Mouse (Mus musculus) lung, postnatal 0 days (tissue): ENCODE data around the gene Cib3. TPM values are rescaled to one million over a fixed set of nuclear protein-coding genes. Genes with fewer than 3 reads are reported as not detected.

Experiments
- ATAC-seq: fragments of 200-750 bp; cut with Nextera tagmentation; 2 replicates; pipeline ENCODE4 v1.8.0; 2017; ENCODE audit warnings: moderate library complexity
- DNase-seq: peaks from one replicate; pipeline ENCODE4 v3.0.0-alpha.2; 2016; ENCODE audit warnings: low spot score
- H3K27ac ChIP-seq: fragments of 300-500 bp; sonication (generic); 2 replicates; pipeline ENCODE4 v1.5.1; 2014; ENCODE audit warnings: antibody characterized with exemption, mild to moderate bottlenecking, low read length, mixed read lengths
- H3K27me3 ChIP-seq: fragments of 300-500 bp; sonication (generic); replicated peaks from 2 replicates; pipeline ENCODE4 v1.6.1; 2014; ENCODE audit warnings: low read length, mixed read lengths; ENCODE audit not compliant: insufficient read depth
- H3K36me3 ChIP-seq: fragments of 300-500 bp; sonication (generic); 2 replicates; pipeline ENCODE4 v1.6.1; 2014; ENCODE audit warnings: low read length, mixed read lengths; ENCODE audit not compliant: insufficient read depth
- H3K4me1 ChIP-seq: fragments of 300-500 bp; sonication (generic); 2 replicates; pipeline ENCODE4 v1.6.1; 2014; ENCODE audit warnings: antibody characterized with exemption, low read depth, low read length, mixed read lengths; ENCODE audit not compliant: insufficient read depth
- H3K4me2 ChIP-seq: fragments of 300-500 bp; sonication (generic); replicated peaks from 2 replicates; pipeline ENCODE4 v1.6.1; 2014; ENCODE audit warnings: low read depth, mild to moderate bottlenecking, low read length, moderate library complexity, mixed read lengths
- H3K4me3 ChIP-seq: fragments of 300-500 bp; sonication (generic); 2 replicates; pipeline ENCODE4 v1.5.1; 2014; ENCODE audit warnings: low read depth, low read length
- H3K9ac ChIP-seq: fragments of 300-500 bp; sonication (generic); replicated peaks from 2 replicates; pipeline ENCODE4 v1.6.1; 2014; ENCODE audit warnings: low read depth, mild to moderate bottlenecking
- H3K9me3 ChIP-seq: fragments of 300-500 bp; sonication (generic); 2 replicates; pipeline ENCODE4 v1.6.1; 2016; ENCODE audit warnings: low read length, mixed read lengths
- CTCF ChIP-seq: IDR thresholded peaks from 2 replicates; pipeline ENCODE4 v1.5.1; 2016; ENCODE audit warnings: antibody characterized with exemption, mild to moderate bottlenecking
- EP300 ChIP-seq: IDR thresholded peaks from 2 replicates; pipeline ENCODE4 v1.6.1; 2016; ENCODE audit warnings: antibody characterized with exemption, mild to moderate bottlenecking, control low read depth
- WGBS: fragments of 180-500 bp; shearing (Covaris S2); extraction: QIAGEN DNeasy Blood & Tissue Kit; methylation state at CpG from one replicate; pipeline ENCODE4 v1.1.7; 2014; 5-methylcytosine and 5-hydroxymethylcytosine counted together
- polyA plus RNA-seq: library from polyadenylated mRNA; unstranded; fragments of >200 nt; fragmentation: Nextera tagmentation; extraction: Ambion mirVana; gene quantifications from 2 replicates; pipeline ENCODE4 v1.2.1, GENCODE M21; 2015

Cib3 gene
- polyA plus RNA-seq, 1 experiment from 2014 or later: 0.25 TPM

DNA sequence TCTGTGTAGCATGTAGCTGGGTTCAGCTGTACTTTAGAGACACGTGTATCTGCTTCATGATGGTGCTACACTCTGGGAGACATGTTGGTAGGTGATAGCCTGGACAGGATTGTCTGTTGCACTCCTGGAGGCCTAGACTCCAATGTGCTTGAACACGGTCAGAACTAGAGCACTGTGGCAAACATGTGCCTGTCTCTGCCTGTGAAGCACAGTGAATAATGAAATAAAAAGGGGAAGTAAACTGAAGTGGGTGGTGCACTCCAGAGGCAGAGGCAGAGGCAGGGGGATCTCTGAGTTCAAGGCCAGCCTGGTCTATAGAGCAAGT is 22.5 kb downstream of the Cib3 start:
- ATAC-seq (no peak), DNase-seq (no peak)
- peak overlapping the region; percentile 73 for H3K27ac ChIP-seq
- no peaks in the 10 kb centered on the region for H3K4me1 ChIP-seq
- H3K27me3 ChIP-seq: no peaks in the 10 kb centered on the region
- H3K9ac ChIP-seq: no peak overlapping the region
- no peak overlapping the region for H3K4me2 ChIP-seq
- 38% methylated on average over 2 of the region's 2 CpGs for WGBS
- H3K9me3 ChIP-seq: no peaks in the 10 kb centered on the region
- H3K36me3 ChIP-seq: no peaks in the 10 kb centered on the region
- TF ChIP-seq CTCF (no peak), EP300 (no peak)
- H3K4me3 ChIP-seq: no peak overlapping the region

DNA sequence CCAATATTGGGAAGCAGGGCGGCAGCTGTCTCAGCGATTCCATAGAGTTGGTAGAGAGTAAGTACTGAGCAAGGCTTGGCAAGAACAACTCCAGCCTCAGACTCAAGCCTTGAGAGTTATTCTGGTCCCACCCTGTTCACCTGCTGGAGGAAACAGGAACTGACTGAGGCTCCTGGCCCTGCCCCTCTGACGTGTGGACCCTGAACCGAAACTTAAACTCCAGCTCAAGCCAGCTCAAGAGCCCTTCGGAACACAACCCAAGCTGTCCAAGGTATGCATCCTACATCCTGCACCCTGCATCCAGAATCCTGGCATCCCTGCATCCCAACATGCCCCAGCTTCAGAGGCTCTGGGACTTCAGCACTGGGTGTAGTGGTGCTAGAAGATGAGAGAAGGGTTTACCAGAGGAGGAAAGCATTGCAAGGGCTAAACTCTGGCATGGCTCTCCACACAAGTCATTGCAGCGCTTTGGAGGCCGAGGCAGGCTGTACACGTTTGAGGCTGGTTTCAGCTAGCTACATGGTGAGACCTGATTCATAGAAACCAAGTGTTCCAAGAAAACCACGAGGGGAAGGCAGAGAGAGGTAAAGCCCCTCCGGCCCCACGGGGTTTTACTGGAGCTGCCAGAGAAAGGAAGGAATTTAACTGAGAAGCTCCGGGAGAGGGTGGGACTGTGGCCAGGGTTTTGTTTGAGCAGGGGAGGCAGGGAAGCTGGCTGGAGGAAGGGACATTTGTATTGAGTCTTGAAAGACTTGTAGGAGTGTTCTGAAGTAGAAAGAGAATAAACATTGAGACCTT is 23.0 kb downstream of the Cib3 start, which contains the start of gene Hsh2d:
Hsh2d (plus strand) TSS at position 222 of the 798 bp plus-strand sequence.
- Histone ChIP-seq H3K4me3 (no peak within 1 kb of the TSS), H3K27ac (peak within 1 kb of the TSS; percentile 73), H3K9me3 (no peaks in the 10 kb centered on the region), H3K4me2 (peak within 1 kb of the TSS; percentile 17), H3K27me3 (no peaks in the 10 kb centered on the region), H3K4me1 (no peaks in the 10 kb centered on the region), H3K36me3 (no peaks in the 10 kb centered on the region), H3K9ac (no peak within 1 kb of the TSS)
- 41% methylated on average over 12 of the region's 12 CpGs for WGBS
- ATAC-seq (peak; percentile 96), DNase-seq (peak; percentile 87)
- TF ChIP-seq EP300: no peak
- TF ChIP-seq CTCF: peak; percentile 57

GRCm38 (mm10) chr8:72187793-72188331 is 24.8 kb downstream of the Cib3 start:
- DNase-seq (no peak), ATAC-seq (no peak)
- Histone ChIP-seq H3K36me3 (no peaks in the 10 kb centered on the region), H3K4me2 (no peak overlapping the region), H3K27ac (no peak overlapping the region), H3K27me3 (no peaks in the 10 kb centered on the region), H3K9me3 (no peaks in the 10 kb centered on the region), H3K9ac (no peak overlapping the region), H3K4me3 (no peak overlapping the region), H3K4me1 (no peaks in the 10 kb centered on the region)
- 94% methylated on average over 2 of the region's 2 CpGs for WGBS
- no peak for TF ChIP-seq CTCF

DNA sequence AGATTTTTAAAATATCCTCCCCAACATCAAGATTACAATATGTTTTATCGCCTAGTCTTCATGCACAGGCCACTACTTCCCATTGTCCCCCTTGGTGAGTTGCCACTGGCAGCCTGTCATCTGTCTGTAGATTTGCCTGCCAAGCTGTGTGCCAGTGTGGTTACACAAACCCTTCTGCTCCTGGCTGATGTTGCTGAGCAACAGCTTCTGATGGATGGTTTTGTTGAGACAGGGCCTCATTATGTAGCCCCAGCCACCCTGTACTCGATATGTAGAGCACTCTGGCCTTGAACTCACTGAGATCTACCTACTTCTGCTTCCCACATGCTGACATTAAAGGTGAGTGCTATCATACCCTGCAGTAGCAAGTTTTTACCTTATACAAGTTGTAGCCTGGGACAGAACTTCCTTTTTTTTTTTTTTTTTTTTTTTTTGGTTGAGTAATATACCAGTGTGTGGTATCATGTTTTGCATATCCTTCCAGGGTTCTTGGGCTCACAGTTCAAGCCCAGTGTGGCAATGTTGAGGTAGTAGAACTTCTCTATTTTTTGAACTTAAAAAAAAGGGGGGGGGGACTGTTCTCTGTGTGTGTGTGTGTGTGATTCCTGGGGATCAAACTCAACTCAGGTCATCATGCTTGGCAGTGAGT is 29.0 kb downstream of the Cib3 start:
- H3K9me3 ChIP-seq: no peaks in the 10 kb centered on the region
- peak; percentile 28; the same call in 1 of the 2 replicates for ATAC-seq
- TF ChIP-seq EP300 (no peak), CTCF (no peak)

GRCm38 (mm10) chr8:72177346-72177925 is 35.2 kb downstream of the Cib3 start:
- peak; percentile 71 for ATAC-seq

More for the DNA sequence above, 29.0 kb downstream of the Cib3 start:
- 72% methylated on average over 2 of the region's 2 CpGs for WGBS
- Histone ChIP-seq H3K4me3 (no peak overlapping the region), H3K27me3 (no peaks in the 10 kb centered on the region), H3K4me1 (no peaks in the 10 kb centered on the region), H3K36me3 (peaks cover 27% of the 10 kb centered on the region; the same call in 1 of the 2 replicates), H3K4me2 (no peak overlapping the region), H3K27ac (no peak overlapping the region), H3K9ac (no peak overlapping the region)
- DNase-seq: no peak

GRCm38 (mm10) chr8:72169681-72170249 is 42.9 kb downstream of the Cib3 start:
- Histone ChIP-seq H3K9ac (no peak overlapping the region), H3K27ac (no peak overlapping the region), H3K4me3 (no peak overlapping the region), H3K36me3 (peaks cover 59% of the 10 kb centered on the region), H3K9me3 (no peaks in the 10 kb centered on the region), H3K27me3 (no peaks in the 10 kb centered on the region), H3K4me1 (no peaks in the 10 kb centered on the region), H3K4me2 (no peak overlapping the region)
- DNase-seq: no peak
- no peak for TF ChIP-seq CTCF
- TF ChIP-seq EP300: no peak
- 70% methylated on average over 3 of the region's 3 CpGs for WGBS
- no peak for ATAC-seq

More at GRCm38 (mm10) chr8:72177346-72177925, 35.2 kb downstream of the Cib3 start:
- peak; percentile 80 for DNase-seq
- Histone ChIP-seq H3K9ac (no peak overlapping the region), H3K4me3 (no peak overlapping the region), H3K4me1 (no peaks in the 10 kb centered on the region), H3K27ac (no peak overlapping the region), H3K27me3 (no peaks in the 10 kb centered on the region), H3K9me3 (no peaks in the 10 kb centered on the region), H3K4me2 (no peak overlapping the region), H3K36me3 (peaks cover 69% of the 10 kb centered on the region)
- 61% methylated on average over 5 of the region's 5 CpGs for WGBS
- TF ChIP-seq CTCF (peak; percentile 92), EP300 (no peak)
